Mouse (Mus musculus) intestine, embryonic 16.5 days (tissue): ENCODE measurements around the gene Iqcn. TPM values are rescaled to one million over a fixed set of nuclear protein-coding genes. Genes with fewer than 3 reads are reported as not detected.

Experiments
- ATAC-seq: fragments of 200-750 bp; cut with Nextera tagmentation; 2 replicates; pipeline ENCODE4 v1.8.0; 2017; ENCODE audit warnings: moderate TSS enrichment, moderate library complexity
- H3K27ac ChIP-seq: fragments of 300-500 bp; sonication (generic); 2 replicates; pipeline ENCODE4 v1.5.1; 2014; ENCODE audit warnings: mild to moderate bottlenecking, low read length
- H3K27me3 ChIP-seq: fragments of 300-500 bp; sonication (generic); replicated peaks from 2 replicates; pipeline ENCODE4 v1.6.1; 2014; ENCODE audit warnings: low read length, control low read depth, mixed read lengths; ENCODE audit not compliant: control insufficient read depth, insufficient read depth
- H3K36me3 ChIP-seq: fragments of 300-500 bp; sonication (generic); 2 replicates; pipeline ENCODE4 v1.6.1; 2014; ENCODE audit warnings: low read length, control low read depth; ENCODE audit not compliant: control insufficient read depth, insufficient read depth
- H3K4me1 ChIP-seq: fragments of 300-500 bp; sonication (generic); 2 replicates; pipeline ENCODE4 v1.6.1; 2014; ENCODE audit warnings: low read length, control low read depth, mixed read lengths; ENCODE audit not compliant: control insufficient read depth, insufficient read depth
- H3K4me2 ChIP-seq: fragments of 300-500 bp; sonication (generic); 2 replicates; pipeline ENCODE4 v1.6.1; 2014; ENCODE audit warnings: low read depth, low read length, control low read depth
- H3K4me3 ChIP-seq: fragments of 300-500 bp; sonication (generic); 2 replicates; pipeline ENCODE4 v1.5.1; 2014; ENCODE audit warnings: mild to moderate bottlenecking, low read length
- H3K9ac ChIP-seq: fragments of 300-500 bp; sonication (generic); 2 replicates; pipeline ENCODE4 v1.6.1; 2014; ENCODE audit warnings: low read depth, low read length
- H3K9me3 ChIP-seq: fragments of 300-500 bp; sonication (generic); 2 replicates; pipeline ENCODE4 v1.6.1; 2016; ENCODE audit warnings: low read length, control low read depth; ENCODE audit not compliant: control insufficient read depth
- WGBS: fragments of 180-500 bp; shearing (Covaris S2); extraction: QIAGEN DNeasy Blood & Tissue Kit; methylation state at CpG from one replicate; pipeline ENCODE4 v1.1.7; 2014; 5-methylcytosine and 5-hydroxymethylcytosine counted together
- polyA plus RNA-seq: library from polyadenylated mRNA; unstranded; fragments of >200 nt; fragmentation: Nextera tagmentation; extraction: Ambion mirVana; gene quantifications from 2 replicates; pipeline ENCODE4 v1.2.1, GENCODE M21; 2015

Gene Iqcn
- polyA plus RNA-seq, 1 experiment from 2014 or later = not detected

DNA sequence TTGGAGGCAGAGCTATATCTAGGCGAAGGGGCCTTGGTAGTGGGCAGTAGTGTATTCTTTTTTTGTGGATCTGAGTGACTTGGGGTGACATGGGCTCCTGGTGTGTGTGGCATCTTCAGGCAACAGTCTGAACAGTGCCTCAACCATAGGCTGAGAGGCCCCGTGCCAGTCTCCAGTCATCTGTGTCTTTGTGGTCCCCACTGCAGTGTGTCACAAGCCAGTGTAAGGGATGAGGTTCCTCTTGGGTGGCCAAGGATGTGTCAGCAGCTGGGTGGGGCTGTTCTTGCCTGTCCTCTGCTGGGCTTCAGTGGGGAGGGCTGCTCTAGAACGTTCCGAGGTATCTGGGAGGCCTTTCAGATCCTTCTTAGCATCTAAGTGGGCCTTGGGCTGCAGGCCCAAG lies 27.7 kb downstream of the Iqcn start:
- Histone ChIP-seq H3K27ac (no peak overlapping the region), H3K4me2 (no peak overlapping the region), H3K9me3 (no peaks in the 10 kb centered on the region), H3K4me1 (0 out of 2 replicates have a peak, but pooled peaks cover 6% of the 10 kb centered on the region), H3K9ac (no peak overlapping the region), H3K36me3 (no peaks in the 10 kb centered on the region), H3K4me3 (no peak overlapping the region), H3K27me3 (peaks cover 11% of the 10 kb centered on the region; the same call in 1 of the 2 replicates)
- 86% methylated on average over 4 of the region's 4 CpGs for WGBS
- ATAC-seq = no peak

DNA sequence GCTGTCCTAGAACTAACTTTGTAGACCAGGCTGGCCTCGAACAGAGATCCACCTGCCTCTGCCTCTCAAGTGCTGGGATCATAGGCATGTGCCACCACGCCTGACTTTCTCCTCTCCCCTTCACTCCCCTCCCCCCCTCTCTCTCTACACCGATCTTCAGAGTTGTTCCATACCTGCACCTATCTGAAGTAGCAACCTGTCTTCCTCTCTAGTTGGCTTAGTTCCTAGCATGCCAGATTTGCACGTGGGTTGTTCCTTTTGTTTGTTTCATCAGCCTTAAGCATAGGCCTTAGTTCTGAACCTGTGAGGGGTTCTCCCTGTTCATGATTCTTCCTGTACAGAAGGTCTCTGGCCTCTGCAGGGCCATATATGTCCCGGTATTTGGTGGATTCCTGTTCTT lies 34.4 kb downstream of the Iqcn start:
- Histone ChIP-seq H3K4me1 (no peaks in the 10 kb centered on the region), H3K27ac (no peak overlapping the region), H3K27me3 (peaks cover 9% of the 10 kb centered on the region), H3K4me3 (no peak overlapping the region), H3K9me3 (no peaks in the 10 kb centered on the region), H3K9ac (no peak overlapping the region), H3K4me2 (no peak overlapping the region), H3K36me3 (no peaks in the 10 kb centered on the region)
- WGBS = 72% methylated on average over 5 of the region's 5 CpGs
- ATAC-seq = no peak

DNA sequence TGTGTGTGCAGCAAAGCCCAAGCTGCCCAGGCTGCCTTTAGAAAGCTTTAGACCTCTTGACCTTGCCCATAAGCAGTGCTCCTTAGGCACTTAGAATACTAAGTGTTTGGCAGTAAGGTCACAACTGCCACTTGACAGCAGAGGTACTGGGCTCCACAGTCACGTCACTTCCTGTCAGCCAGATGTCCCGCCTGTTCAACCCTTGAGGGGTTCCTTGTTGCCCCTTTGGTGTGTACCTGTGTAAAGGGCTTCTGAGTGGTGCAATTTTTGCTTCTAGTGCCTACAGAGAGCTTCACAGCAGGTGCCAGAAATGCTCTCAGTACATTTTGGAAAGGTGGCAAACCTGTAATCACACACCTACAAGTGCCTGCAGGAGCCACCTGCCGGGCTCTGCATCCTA lies 35.0 kb downstream of the Iqcn start:
- H3K9ac ChIP-seq = no peak overlapping the region
- no peak overlapping the region for H3K4me3 ChIP-seq
- 71% methylated on average over 3 of the region's 3 CpGs for WGBS
- H3K27ac ChIP-seq = no peak overlapping the region
- ATAC-seq = no peak
- H3K4me2 ChIP-seq = no peak overlapping the region
- H3K9me3 ChIP-seq = no peaks in the 10 kb centered on the region
- H3K4me1 ChIP-seq = peaks cover under 1% of the 10 kb centered on the region; the same call in 1 of the 2 replicates
- H3K27me3 ChIP-seq = peaks cover 14% of the 10 kb centered on the region
- no peaks in the 10 kb centered on the region for H3K36me3 ChIP-seq

DNA sequence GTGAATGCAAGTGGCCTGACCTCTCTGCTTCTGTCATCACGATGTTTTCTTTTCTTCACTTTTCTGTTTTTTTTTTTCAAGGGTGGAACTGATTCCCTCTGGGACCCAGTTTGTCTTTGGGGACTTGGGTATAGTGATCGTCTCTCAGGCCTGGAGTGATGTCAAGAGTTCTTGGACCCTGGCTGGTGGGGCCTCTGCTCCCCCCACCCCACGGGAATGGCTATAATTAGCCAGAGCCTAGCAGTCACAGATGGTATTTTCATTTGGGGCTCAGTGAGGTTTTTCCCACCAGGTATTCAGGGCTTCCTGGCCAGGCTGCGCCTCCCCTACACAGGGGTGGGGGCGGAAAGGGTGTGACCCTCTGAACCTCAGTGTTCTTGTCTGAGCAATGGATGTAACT lies 38.4 kb downstream of the Iqcn start:
- H3K27me3 ChIP-seq = peaks cover 46% of the 10 kb centered on the region
- H3K36me3 ChIP-seq = no peaks in the 10 kb centered on the region
- H3K4me2 ChIP-seq = no peak overlapping the region
- no peaks in the 10 kb centered on the region for H3K9me3 ChIP-seq
- H3K9ac ChIP-seq = no peak overlapping the region
- WGBS = 63% methylated on average over 5 of the region's 5 CpGs
- no peak overlapping the region for H3K27ac ChIP-seq
- H3K4me1 ChIP-seq = peaks cover 13% of the 10 kb centered on the region
- no peak overlapping the region for H3K4me3 ChIP-seq
- ATAC-seq = no peak

DNA sequence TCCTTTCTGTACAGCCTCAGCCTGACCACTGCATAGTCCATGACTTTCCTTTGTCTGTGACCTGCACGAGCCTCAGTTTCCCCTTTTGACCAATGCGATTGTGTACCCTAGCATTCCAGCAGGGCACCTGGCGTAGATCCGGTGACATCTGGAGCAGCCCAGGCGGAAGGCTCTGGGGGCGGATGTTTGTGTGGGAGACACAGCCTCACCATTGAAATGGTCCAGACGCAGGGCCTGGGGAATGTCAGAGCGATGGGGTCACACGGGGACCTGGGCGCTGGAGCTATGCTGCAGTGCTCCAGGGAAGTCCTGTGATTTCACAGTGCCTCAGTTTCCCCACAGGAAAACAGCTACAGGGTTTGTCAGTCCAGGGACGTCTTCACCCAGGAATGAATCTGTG lies 38.9 kb downstream of the Iqcn start:
- H3K4me1 ChIP-seq = peaks cover 13% of the 10 kb centered on the region
- no peak overlapping the region for H3K4me2 ChIP-seq
- no peak for ATAC-seq
- no peaks in the 10 kb centered on the region for H3K9me3 ChIP-seq
- H3K36me3 ChIP-seq = no peaks in the 10 kb centered on the region
- no peak overlapping the region for H3K4me3 ChIP-seq
- whole genome bisulfite sequencing = 45% methylated on average over 11 of the region's 11 CpGs
- H3K27ac ChIP-seq = no peak overlapping the region
- no peak overlapping the region for H3K9ac ChIP-seq
- H3K27me3 ChIP-seq = peaks cover 51% of the 10 kb centered on the region

DNA sequence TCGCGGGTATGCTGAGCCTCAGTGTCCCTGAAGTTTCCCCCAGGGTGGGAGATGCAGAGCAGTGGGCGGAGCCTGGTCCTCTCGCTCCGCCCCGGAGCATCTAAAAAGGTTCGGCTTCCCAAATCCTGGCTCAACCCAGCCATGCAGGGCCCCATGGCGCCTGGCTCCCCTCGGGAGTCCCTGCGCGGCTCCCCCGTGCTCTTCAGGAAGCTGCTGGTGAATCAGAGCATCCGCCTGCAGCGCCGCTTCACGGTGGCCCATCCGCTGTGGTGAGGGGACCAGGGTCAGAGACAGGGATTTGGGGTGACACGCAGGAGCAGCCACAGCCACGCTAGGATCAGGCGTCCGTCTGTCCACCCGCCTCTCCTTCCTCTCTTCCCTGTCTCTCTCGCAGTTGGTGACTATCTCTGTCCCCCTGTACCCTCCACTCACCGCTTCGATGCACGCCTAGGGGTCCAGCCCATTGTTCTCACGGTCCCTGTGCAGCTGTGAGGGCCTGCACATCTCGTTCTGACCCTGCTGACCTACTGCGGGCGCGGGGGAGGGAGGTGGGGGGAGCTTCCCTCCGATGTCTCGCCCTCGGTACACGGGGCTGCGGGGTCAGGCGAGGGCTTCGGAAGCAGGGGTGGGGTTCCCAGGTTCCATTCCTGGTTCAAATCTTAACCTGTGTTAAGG lies 39.9 kb downstream of the Iqcn start:
- Histone ChIP-seq H3K27ac (no peak overlapping the region), H3K27me3 (peaks cover 52% of the 10 kb centered on the region), H3K4me3 (peak overlapping the region; percentile 37; the same call in 1 of the 2 replicates), H3K36me3 (no peaks in the 10 kb centered on the region), H3K4me1 (peaks cover 13% of the 10 kb centered on the region), H3K9me3 (no peaks in the 10 kb centered on the region), H3K9ac (peak overlapping the region; percentile 44; the same call in 1 of the 2 replicates), H3K4me2 (peak overlapping the region; percentile 15; the same call in 1 of the 2 replicates)
- 6% methylated on average over 38 of the region's 38 CpGs for WGBS
- peak; percentile 17; the same call in 1 of the 2 replicates for ATAC-seq

DNA sequence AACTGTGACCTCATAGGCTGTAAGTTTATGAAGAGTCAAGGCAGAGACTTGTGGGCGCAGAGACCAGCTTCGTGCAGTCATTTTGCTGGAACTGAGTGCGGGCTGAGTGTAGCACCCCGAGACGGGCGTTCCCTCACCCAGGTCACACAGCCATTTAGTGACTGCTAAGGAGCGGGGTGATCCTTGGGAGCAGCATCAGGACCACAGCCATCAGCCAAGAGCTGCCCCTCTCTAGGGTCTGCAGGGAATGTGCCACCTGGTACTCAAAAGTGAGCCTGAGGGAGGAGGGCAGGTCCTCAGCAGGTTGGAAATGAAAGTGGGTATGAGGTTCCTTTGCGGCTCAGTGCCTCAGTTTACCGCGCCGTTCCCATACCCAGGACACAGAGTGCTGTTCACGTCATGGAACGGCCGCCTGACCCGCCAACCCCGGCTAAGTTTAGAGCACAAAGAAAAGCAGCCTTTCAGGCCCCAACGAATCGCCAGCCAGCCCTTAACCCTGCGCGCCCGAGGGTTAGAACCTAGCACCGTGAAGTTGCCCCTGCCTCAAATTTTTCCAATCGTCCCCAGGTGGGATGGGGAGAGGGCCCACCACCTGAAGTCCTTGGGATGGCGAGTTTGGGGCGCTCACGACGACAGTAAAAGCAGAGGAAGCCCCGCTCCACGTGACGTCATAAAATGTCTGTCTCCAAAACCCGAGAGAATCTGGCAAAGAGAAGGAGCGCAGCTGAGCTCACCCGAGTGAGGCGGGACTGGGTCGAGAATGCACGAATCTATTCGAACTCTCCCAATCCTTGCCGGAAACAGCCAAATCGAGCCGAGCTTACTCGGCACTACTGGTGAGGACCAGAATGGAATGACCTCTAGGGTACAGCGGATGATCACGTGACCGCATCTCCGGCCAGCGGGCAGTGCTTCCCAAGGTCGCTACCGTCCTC lies 40.7 kb downstream of the Iqcn start:
- Histone ChIP-seq H3K9ac (peak overlapping the region; percentile 44), H3K27ac (no peak overlapping the region), H3K4me1 (peaks cover 13% of the 10 kb centered on the region), H3K27me3 (peaks cover 52% of the 10 kb centered on the region), H3K9me3 (no peaks in the 10 kb centered on the region), H3K4me3 (peak overlapping the region; percentile 37), H3K36me3 (no peaks in the 10 kb centered on the region), H3K4me2 (peak overlapping the region; percentile 48)
- whole genome bisulfite sequencing = 7% methylated on average over 48 of the region's 48 CpGs
- peak; percentile 20; the same call in 1 of the 2 replicates for ATAC-seq

DNA sequence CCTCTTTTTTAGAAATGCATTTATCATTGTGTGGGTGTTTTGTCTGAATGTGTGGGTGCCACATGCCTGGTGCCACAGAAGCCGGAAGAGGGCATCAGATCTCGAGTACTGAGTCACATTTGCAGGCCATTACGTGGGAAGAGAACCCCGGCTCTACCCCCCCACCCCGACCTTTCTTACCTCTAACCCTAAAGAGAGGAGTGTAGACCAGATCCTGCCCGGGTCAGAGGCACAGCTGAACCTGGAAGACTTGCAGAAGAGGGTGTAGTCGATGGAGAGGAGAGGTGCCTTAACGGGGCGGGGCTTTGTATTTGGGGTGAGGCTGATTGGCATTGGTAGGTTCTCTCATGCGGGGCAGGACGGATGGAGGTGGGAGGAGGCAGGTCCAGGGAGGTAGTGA lies 41.5 kb downstream of the Iqcn start:
- Histone ChIP-seq H3K4me2 (peak overlapping the region; percentile 48; the same call in 1 of the 2 replicates), H3K9ac (no peak overlapping the region), H3K27ac (no peak overlapping the region), H3K27me3 (peaks cover 52% of the 10 kb centered on the region), H3K36me3 (no peaks in the 10 kb centered on the region), H3K4me3 (no peak overlapping the region), H3K4me1 (peaks cover 13% of the 10 kb centered on the region), H3K9me3 (no peaks in the 10 kb centered on the region)
- no peak for ATAC-seq
- WGBS = 57% methylated on average over 11 of the region's 11 CpGs

DNA sequence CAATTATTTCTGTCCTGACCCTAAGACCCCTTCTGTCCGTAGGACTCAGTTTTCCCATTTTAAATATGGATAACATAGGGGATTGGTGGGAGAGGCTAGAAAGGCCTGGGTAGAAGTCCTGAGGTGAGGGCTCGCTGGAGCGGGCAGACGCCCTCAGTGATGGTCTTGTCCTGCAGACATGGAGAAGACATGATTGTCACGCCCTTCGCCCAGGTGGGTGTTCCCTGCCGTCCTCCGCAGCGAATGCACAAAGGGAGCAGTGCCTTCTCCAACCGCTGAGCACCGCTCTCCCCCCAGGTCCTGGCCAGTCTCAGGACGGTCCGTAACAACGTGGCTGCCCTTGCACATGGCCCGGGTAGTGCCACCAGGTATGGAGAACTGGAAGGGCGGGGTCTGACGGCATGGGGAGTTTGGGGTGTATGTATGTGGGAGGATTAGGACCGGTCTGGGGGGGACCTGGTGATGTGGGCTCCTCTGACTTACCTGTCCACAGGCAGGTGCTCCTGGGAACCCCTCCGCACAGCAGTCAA lies 42.5 kb downstream of the Iqcn start:
- Histone ChIP-seq H3K9ac (no peak overlapping the region), H3K36me3 (no peaks in the 10 kb centered on the region), H3K4me3 (no peak overlapping the region), H3K4me2 (no peak overlapping the region), H3K27ac (no peak overlapping the region), H3K4me1 (peaks cover 13% of the 10 kb centered on the region), H3K27me3 (peaks cover 52% of the 10 kb centered on the region), H3K9me3 (no peaks in the 10 kb centered on the region)
- no peak for ATAC-seq
- WGBS = 50% methylated on average over 19 of the region's 19 CpGs
